Mouse (Mus musculus): ENCODE results near the gene Fam161b. TPM values are rescaled to one million over a fixed set of nuclear protein-coding genes. Genes with fewer than 3 reads are reported as not detected.
"Not testable (repeated sequence)": the region's sequence is repeated elsewhere in the genome, so short reads cannot be mapped to it uniquely, and the experiment has no call there.

The Fam161b gene
- polyA plus RNA-seq, 1 experiment from 2014 or later = 5.6 TPM

- peaks cover 29% of the 10 kb centered on the region for H3K4me1 ChIP-seq
- 85% methylated on average over 9 of the region's 9 CpGs for WGBS
- no peaks in the 10 kb centered on the region for H3K27me3 ChIP-seq (ENCODE audit: poor library complexity, severe bottlenecking)
- DNase-seq (ENCODE audit: extremely low spot score, low spot score) = no peak
- no peak overlapping the region for H3K27ac ChIP-seq
- H3K4me3 ChIP-seq = no peak overlapping the region
- H3K9me3 ChIP-seq = no peaks in the 10 kb centered on the region
- H3K36me3 ChIP-seq (replicated peaks) = peaks cover 26% of the 10 kb centered on the region
Observed at GRCm38 (mm10) chr12:84364291-84364690, 2.7 kb upstream of the Fam161b start.

DNA sequence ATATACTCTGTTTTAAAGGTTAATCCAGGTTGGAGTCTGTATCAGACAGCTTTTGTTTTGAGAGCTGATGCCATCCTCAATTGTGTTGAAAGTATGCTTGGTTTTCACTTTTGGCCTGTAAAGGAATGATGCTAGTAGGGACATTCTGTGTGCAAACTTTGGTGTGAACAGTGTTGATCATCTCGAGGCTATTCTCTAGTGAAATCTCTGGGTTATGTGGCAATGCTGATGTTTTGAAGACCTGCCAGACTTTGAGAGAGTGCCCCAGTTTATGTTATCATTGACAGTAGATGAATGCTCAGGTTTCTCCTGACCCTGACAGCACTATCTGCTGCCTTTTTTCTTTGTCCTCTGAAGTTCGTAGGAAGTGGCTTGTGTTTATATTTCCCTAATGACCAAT lies 1.2 kb upstream of the Fam161b start:
- WGBS = 65% methylated on average over 2 of the region's 2 CpGs
- peaks cover 12% of the 10 kb centered on the region for H3K36me3 ChIP-seq (replicated peaks)
- DNase-seq (ENCODE audit: extremely low spot score, low spot score) = no peak
- H3K27me3 ChIP-seq (ENCODE audit: poor library complexity, severe bottlenecking) = no peaks in the 10 kb centered on the region
- H3K27ac ChIP-seq = no peak overlapping the region
- peak overlapping the region; percentile 91 for H3K4me3 ChIP-seq
- H3K9me3 ChIP-seq = no peaks in the 10 kb centered on the region
- H3K4me1 ChIP-seq = peaks cover 29% of the 10 kb centered on the region

DNA sequence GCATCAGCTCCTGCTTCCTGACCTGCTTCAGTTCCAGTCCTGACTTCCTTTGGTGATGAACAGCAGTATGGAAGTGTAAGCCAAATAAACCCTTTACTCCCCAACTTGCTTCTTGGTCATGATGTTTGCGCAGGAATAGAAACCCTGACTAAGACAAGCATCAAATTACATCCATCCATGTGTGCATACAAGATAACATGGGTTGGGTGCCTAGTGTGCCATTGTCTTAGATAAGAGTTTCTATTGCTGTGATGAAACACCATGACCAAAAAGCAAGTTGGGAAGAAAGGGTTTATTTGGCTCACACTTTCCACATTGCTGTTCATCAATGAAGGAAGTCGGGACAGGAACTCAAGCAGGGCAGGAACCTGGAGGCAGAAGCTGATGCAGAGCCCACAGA lies 2.9 kb downstream of the Fam161b start:
- 87% methylated on average over 2 of the region's 2 CpGs for WGBS
- not testable (repeated sequence) for H3K27me3 ChIP-seq (ENCODE audit: poor library complexity, severe bottlenecking); H3K9me3 ChIP-seq; DNase-seq (ENCODE audit: extremely low spot score, low spot score); H3K27ac ChIP-seq; H3K4me3 ChIP-seq
- Histone ChIP-seq H3K4me1 (peaks cover 22% of the 10 kb centered on the region), H3K36me3 (replicated peaks) (peaks cover 22% of the 10 kb centered on the region)

DNA sequence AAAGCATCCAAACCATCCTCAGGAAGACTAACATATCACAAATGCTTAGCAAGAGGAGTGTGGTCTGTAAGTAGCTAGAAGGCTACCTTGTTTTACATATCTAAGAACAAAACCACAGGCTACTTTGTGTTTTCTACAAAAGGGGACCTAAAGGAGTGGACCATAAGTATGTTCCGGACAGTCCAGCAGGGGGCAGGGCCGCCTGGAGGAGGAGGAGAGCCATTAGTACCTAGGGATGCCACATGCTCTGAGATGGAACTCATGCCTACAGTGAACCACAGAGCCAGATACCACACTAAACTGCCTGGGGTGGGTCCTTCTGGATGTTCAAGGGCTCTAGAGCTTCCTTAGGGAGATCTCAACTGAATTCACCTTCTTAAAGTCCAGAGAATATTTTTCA lies 14.4 kb downstream of the Fam161b start:
- WGBS = 46% methylated on average over 2 of the region's 2 CpGs
- Histone ChIP-seq H3K9me3 (no peaks in the 10 kb centered on the region), H3K27ac (no peak overlapping the region), H3K4me1 (peaks cover 18% of the 10 kb centered on the region), H3K36me3 (replicated peaks) (peaks cover 63% of the 10 kb centered on the region), H3K27me3 (ENCODE audit: poor library complexity, severe bottlenecking) (no peaks in the 10 kb centered on the region), H3K4me3 (no peak overlapping the region)
- no peak for DNase-seq (ENCODE audit: extremely low spot score, low spot score)

DNA sequence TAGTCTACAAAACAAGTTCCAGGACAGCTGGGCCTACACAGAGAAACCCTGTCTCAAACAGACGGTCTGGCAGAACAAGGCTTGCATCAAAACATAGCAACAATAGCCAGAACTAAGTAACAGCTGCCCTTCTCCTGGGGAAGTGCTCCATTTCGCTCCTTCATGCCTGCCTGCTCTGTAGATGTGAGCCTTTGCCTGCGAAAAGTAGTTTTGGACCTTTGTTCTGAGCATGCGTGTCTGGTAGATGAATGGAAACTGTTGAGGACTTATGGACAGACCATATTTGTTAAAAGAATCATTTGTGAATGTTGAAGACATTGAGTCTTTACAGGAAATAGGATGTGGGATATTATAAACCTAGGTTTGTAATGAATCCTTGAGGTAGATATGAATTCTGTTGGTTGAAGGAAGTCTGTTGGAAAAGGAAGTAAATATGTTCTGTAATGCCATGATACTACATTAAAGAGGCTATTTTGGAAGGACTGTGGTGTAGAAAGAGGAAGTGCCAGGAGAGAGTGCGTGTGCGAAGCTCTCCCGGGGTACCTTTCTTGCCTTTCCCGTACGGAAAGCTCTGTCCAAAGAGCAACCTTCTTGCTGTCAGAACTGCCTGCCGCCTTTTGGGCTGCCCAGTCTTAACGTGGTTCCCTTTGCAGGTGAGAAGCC lies 24.5 kb downstream of the Fam161b start:
- DNase-seq (ENCODE audit: extremely low spot score, low spot score) = no peak
- H3K27ac ChIP-seq = no peak overlapping the region
- peaks cover 100% of the 10 kb centered on the region for H3K36me3 ChIP-seq (replicated peaks)
- WGBS = 92% methylated on average over 11 of the region's 11 CpGs
- H3K9me3 ChIP-seq = no peaks in the 10 kb centered on the region
- no peak overlapping the region for H3K4me3 ChIP-seq
- no peaks in the 10 kb centered on the region for H3K27me3 ChIP-seq (ENCODE audit: poor library complexity, severe bottlenecking)
- no peaks in the 10 kb centered on the region for H3K4me1 ChIP-seq

- Histone ChIP-seq H3K4me3 (no peak overlapping the region), H3K4me1 (no peaks in the 10 kb centered on the region), H3K36me3 (replicated peaks) (peaks cover 87% of the 10 kb centered on the region), H3K27me3 (ENCODE audit: poor library complexity, severe bottlenecking) (no peaks in the 10 kb centered on the region), H3K27ac (no peak overlapping the region), H3K9me3 (no peaks in the 10 kb centered on the region)
- no peak for DNase-seq (ENCODE audit: extremely low spot score, low spot score)
- WGBS = 79% methylated on average over 4 of the region's 4 CpGs
Observed at GRCm38 (mm10) chr12:84327111-84327512, 34.5 kb downstream of the Fam161b start.

GRCm38 (mm10) chr12:84316721-84317621 lies 44.7 kb downstream of the Fam161b start, which contains the start of gene Zfp410:
Zfp410 (plus strand) TSS chr12:84316852.
- WGBS = 0% methylated on average over 77 of the region's 77 CpGs

GRCm38 (mm10) chr12:84316006-84316405 lies 45.6 kb downstream of the Fam161b start:
- DNase-seq (ENCODE audit: extremely low spot score, low spot score) = no peak
- H3K36me3 ChIP-seq (replicated peaks) = no peaks in the 10 kb centered on the region; the same call in 1 of the 2 replicates
- H3K9me3 ChIP-seq = no peaks in the 10 kb centered on the region
- WGBS = 55% methylated on average over 7 of the region's 7 CpGs
- H3K4me1 ChIP-seq = peaks cover 24% of the 10 kb centered on the region
- H3K27ac ChIP-seq = peak overlapping the region; percentile 98
- H3K27me3 ChIP-seq (ENCODE audit: poor library complexity, severe bottlenecking) = no peaks in the 10 kb centered on the region
- H3K4me3 ChIP-seq = peak overlapping the region; percentile 98

More at GRCm38 (mm10) chr12:84316721-84317621, 44.7 kb downstream of the Fam161b start, which contains the start of gene Zfp410:
- Histone ChIP-seq H3K4me1 (peaks cover 24% of the 10 kb centered on the region), H3K36me3 (replicated peaks) (no peaks in the 10 kb centered on the region; the same call in 1 of the 2 replicates), H3K4me3 (peak within 1 kb of the TSS; percentile 98), H3K27ac (peak within 1 kb of the TSS; percentile 98), H3K9me3 (no peaks in the 10 kb centered on the region), H3K27me3 (ENCODE audit: poor library complexity, severe bottlenecking) (no peaks in the 10 kb centered on the region)
- peak; percentile 90 for DNase-seq (ENCODE audit: extremely low spot score, low spot score)

DNA sequence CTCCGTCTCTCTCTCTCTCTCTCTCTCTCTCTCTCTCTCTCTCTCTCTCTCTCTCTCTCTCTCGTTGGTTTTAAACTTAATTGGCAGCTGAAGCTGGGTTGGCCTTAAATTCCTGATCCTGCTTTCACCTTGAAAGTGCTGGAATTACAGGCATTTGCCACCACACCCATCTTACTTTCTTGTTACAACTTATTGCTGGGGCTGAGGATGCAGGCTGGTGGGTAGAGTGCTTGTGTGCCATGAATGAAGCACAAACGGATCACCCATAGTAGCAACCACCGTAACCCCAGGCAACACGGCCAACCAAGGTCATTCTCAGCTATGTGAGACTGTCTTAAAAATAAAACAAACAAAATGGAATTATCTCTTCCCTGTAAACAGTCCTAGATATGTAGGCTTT lies 50.3 kb downstream of the Fam161b start:
- H3K9me3 ChIP-seq = no peaks in the 10 kb centered on the region
- H3K36me3 ChIP-seq (replicated peaks) = peaks cover 10% of the 10 kb centered on the region
- no peak overlapping the region for H3K27ac ChIP-seq
- no peak overlapping the region for H3K4me3 ChIP-seq
- 63% methylated on average over 4 of the region's 5 CpGs for WGBS
- no peak for DNase-seq (ENCODE audit: extremely low spot score, low spot score)
- peaks cover 6% of the 10 kb centered on the region for H3K4me1 ChIP-seq
- H3K27me3 ChIP-seq (ENCODE audit: poor library complexity, severe bottlenecking) = no peaks in the 10 kb centered on the region

GRCm38 (mm10) chr12:84304554-84304953 lies 57.1 kb downstream of the Fam161b start:
- no peak overlapping the region for H3K4me3 ChIP-seq
- 87% methylated on average over 1 of the region's 1 CpGs for WGBS
- H3K36me3 ChIP-seq (replicated peaks) = peaks cover 40% of the 10 kb centered on the region

DNA sequence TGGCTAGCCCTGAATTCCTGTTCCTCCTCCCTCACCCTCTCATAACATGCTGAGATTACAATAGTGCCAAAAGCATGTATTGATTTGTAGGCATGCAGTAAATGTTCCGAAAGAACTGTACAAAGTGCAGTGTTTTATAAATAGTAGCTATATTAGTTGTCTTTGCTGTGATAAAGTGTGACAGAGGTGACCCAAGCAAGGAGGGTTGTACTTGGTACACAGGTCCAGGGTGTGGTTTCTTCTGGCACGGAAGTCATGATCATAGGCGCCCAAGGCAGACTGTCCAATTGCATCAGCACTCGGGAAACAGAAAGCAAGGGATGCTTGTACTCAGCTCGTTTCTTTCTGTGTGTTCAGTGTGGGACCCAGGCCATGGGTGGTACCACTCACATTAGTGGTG lies 57.5 kb downstream of the Fam161b start:
- DNase-seq (ENCODE audit: extremely low spot score, low spot score) = no peak
- Histone ChIP-seq H3K27ac (no peak overlapping the region), H3K36me3 (replicated peaks) (peaks cover 45% of the 10 kb centered on the region), H3K4me3 (no peak overlapping the region), H3K4me1 (no peaks in the 10 kb centered on the region), H3K9me3 (no peaks in the 10 kb centered on the region), H3K27me3 (ENCODE audit: poor library complexity, severe bottlenecking) (no peaks in the 10 kb centered on the region)
- 93% methylated on average over 5 of the region's 5 CpGs for WGBS

More at GRCm38 (mm10) chr12:84304554-84304953, 57.1 kb downstream of the Fam161b start:
- Histone ChIP-seq H3K4me1 (no peaks in the 10 kb centered on the region), H3K27me3 (ENCODE audit: poor library complexity, severe bottlenecking) (no peaks in the 10 kb centered on the region), H3K9me3 (no peaks in the 10 kb centered on the region), H3K27ac (no peak overlapping the region)
- DNase-seq (ENCODE audit: extremely low spot score, low spot score) = no peak

DNA sequence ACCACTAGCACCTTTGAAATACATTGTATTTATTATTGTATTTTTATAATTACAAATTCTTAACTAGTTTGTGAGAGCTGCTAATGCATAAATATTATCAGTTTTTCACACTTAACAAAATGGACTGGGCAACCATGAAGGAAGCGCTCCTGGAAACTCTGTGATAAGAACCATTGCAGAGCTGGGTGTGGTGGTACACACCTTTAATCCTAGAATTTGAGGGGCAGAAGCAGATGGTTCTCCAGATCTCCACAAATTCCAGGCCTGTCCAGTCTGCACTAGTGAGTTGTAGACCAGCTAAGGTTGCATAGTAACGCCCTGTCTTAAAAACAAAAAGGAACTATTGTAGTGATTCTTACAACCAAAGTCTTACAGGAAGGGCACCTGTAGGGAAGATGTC lies 62.4 kb downstream of the Fam161b start:
- no peaks in the 10 kb centered on the region for H3K4me1 ChIP-seq
- no peak for DNase-seq (ENCODE audit: extremely low spot score, low spot score)
- no peaks in the 10 kb centered on the region for H3K27me3 ChIP-seq (ENCODE audit: poor library complexity, severe bottlenecking)
- WGBS = 98% methylated on average over 2 of the region's 2 CpGs
- no peaks in the 10 kb centered on the region for H3K9me3 ChIP-seq
- H3K4me3 ChIP-seq = no peak overlapping the region
- H3K36me3 ChIP-seq (replicated peaks) = peaks cover 48% of the 10 kb centered on the region
- H3K27ac ChIP-seq = no peak overlapping the region

DNA sequence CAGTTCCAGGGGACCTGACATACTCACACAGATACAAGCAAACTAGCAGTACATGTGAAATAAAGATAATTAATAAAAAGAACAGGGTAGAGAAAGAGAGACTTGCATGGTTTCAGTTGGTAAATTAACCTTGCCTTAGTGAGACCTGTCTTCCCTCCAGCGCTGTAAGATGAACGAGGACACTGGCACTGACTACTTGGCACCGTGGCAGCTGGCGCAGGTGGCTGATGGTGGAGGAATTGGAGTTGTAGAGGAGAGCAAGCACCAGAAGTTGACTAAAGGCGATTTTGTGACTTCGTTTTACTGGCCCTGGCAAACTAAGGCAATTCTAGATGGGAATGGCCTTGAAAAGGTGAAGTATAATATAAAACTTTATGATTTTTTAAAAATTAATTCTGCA lies 63.8 kb downstream of the Fam161b start:
- no peak overlapping the region for H3K27ac ChIP-seq
- H3K4me1 ChIP-seq = no peaks in the 10 kb centered on the region
- WGBS = 95% methylated on average over 6 of the region's 6 CpGs

More for the DNA sequence above, 63.8 kb downstream of the Fam161b start:
- no peak for DNase-seq (ENCODE audit: extremely low spot score, low spot score)
- H3K4me3 ChIP-seq = no peak overlapping the region
- peaks cover 52% of the 10 kb centered on the region for H3K36me3 ChIP-seq (replicated peaks)
- H3K27me3 ChIP-seq (ENCODE audit: poor library complexity, severe bottlenecking) = no peaks in the 10 kb centered on the region
- no peaks in the 10 kb centered on the region for H3K9me3 ChIP-seq

All from forebrain, embryonic 10.5 days (tissue).